Mouse (Mus musculus) limb, embryonic 11.5 days (tissue): Measurements from ENCODE around the gene Kpna7. TPM values are rescaled to one million over a fixed set of nuclear protein-coding genes. Genes with fewer than 3 reads are reported as not detected.

ENCODE experiments used
- ATAC-seq: fragments of 200-750 bp; cut with Nextera tagmentation; 2 replicates; pipeline ENCODE4 v1.8.0; 2017; ENCODE audit warnings: low read depth; ENCODE audit not compliant: insufficient number of reproducible peaks, low FRiP score, low TSS enrichment
- DNase-seq: peaks from one replicate; pipeline ENCODE4 v3.0.0-alpha.2; 2015; ENCODE audit warnings: low spot score
- H3K27ac ChIP-seq: fragments of 300-500 bp; sonication (generic); replicated peaks from 2 replicates; pipeline ENCODE4 v1.5.1; 2014; ENCODE audit warnings: low read depth, mild to moderate bottlenecking, low read length
- H3K27me3 ChIP-seq: fragments of 300-500 bp; sonication (generic); 2 replicates; pipeline ENCODE4 v1.6.1; 2014; ENCODE audit warnings: mild to moderate bottlenecking, low read length, mixed read lengths; ENCODE audit not compliant: control insufficient read depth, insufficient read depth
- H3K36me3 ChIP-seq: fragments of 300-500 bp; sonication (generic); 2 replicates; pipeline ENCODE4 v1.6.1; 2014; ENCODE audit warnings: mild to moderate bottlenecking, low read length, moderate library complexity, mixed read lengths; ENCODE audit not compliant: control insufficient read depth, insufficient read depth
- H3K4me1 ChIP-seq: fragments of 300-500 bp; sonication (generic); 2 replicates; pipeline ENCODE4 v1.6.1; 2014; ENCODE audit warnings: low read length, mixed read lengths; ENCODE audit not compliant: control insufficient read depth, insufficient read depth
- H3K4me2 ChIP-seq: fragments of 300-500 bp; sonication (generic); 2 replicates; pipeline ENCODE4 v1.6.1; 2014; ENCODE audit warnings: low read depth, mild to moderate bottlenecking, moderate library complexity; ENCODE audit not compliant: severe bottlenecking
- H3K4me3 ChIP-seq: fragments of 300-500 bp; sonication (generic); 2 replicates; pipeline ENCODE4 v1.5.1; 2014; ENCODE audit warnings: low read depth, low read length
- H3K9ac ChIP-seq: fragments of 300-500 bp; sonication (generic); 2 replicates; pipeline ENCODE4 v1.6.1; 2014; ENCODE audit warnings: mild to moderate bottlenecking, low read length
- H3K9me3 ChIP-seq: fragments of 300-500 bp; sonication (generic); 2 replicates; pipeline ENCODE4 v1.6.1; 2016; ENCODE audit warnings: low read length; ENCODE audit not compliant: control insufficient read depth
- WGBS: fragments of 180-500 bp; shearing (Covaris S2); extraction: QIAGEN DNeasy Blood & Tissue Kit; methylation state at CpG from one replicate; pipeline ENCODE4 v1.1.7; 2014; 5-methylcytosine and 5-hydroxymethylcytosine counted together
- polyA plus RNA-seq: library from polyadenylated mRNA; unstranded; fragments of >200 nt; fragmentation: Nextera tagmentation; extraction: Ambion mirVana; gene quantifications from 2 replicates; pipeline ENCODE4 v1.2.1, GENCODE M21; 2014

Gene Kpna7
- polyA plus RNA-seq, 1 experiment from 2014 or later: 0.13 TPM

DNA sequence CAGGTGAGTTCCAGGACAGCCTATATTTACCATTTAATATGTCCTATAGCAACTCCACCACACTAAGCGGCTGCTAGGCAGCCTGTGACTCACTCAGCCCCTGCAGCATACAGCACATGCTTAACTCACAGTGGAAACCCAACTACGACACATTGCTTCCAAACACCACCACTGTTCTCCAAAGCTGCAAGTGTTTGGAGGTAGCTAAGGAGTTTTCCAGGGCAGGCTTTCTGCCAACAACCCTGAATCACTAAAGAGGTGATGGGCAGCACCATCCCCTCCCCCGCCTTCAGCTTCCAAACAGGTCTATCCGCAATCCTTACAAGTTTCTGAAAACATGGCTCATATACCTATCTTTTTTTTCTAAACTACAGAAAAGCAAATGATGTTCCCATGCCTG, 134.0 kb downstream of the Kpna7 start:
- no peaks in the 10 kb centered on the region for H3K4me1 ChIP-seq
- H3K27me3 ChIP-seq: no peaks in the 10 kb centered on the region
- ATAC-seq (no peak), DNase-seq (no peak)
- H3K36me3 ChIP-seq: no peaks in the 10 kb centered on the region
- H3K4me2 ChIP-seq: no peak overlapping the region
- no peak overlapping the region for H3K9ac ChIP-seq
- no peaks in the 10 kb centered on the region for H3K9me3 ChIP-seq
- no peak overlapping the region for H3K27ac ChIP-seq
- H3K4me3 ChIP-seq: no peak overlapping the region
- WGBS: 91% methylated on average over 4 of the region's 4 CpGs

DNA sequence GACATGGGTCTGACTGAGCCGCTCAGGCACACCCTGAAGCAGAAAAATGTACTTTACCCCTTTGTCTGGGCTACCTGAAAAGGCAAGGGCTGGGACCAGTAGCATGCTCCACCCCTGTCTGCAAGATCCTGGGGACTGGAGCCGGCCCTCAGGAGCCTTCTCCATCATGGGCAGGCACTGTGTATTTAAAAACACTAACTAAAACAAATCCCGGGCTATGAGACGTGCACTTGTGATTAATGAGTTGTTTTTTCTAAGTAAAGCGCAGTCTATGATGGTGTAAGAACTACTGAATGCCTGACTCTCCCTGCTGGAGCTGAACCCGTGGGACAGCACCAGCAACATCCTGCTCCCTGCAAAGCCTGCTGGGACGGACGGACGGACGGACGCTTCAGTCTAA, 135.4 kb downstream of the Kpna7 start:
- Histone ChIP-seq H3K9me3 (no peaks in the 10 kb centered on the region), H3K4me2 (no peak overlapping the region), H3K27ac (no peak overlapping the region), H3K4me3 (no peak overlapping the region), H3K36me3 (no peaks in the 10 kb centered on the region), H3K4me1 (no peaks in the 10 kb centered on the region), H3K9ac (no peak overlapping the region), H3K27me3 (no peaks in the 10 kb centered on the region)
- DNase-seq (no peak), ATAC-seq (no peak)
- WGBS: 71% methylated on average over 11 of the region's 11 CpGs

DNA sequence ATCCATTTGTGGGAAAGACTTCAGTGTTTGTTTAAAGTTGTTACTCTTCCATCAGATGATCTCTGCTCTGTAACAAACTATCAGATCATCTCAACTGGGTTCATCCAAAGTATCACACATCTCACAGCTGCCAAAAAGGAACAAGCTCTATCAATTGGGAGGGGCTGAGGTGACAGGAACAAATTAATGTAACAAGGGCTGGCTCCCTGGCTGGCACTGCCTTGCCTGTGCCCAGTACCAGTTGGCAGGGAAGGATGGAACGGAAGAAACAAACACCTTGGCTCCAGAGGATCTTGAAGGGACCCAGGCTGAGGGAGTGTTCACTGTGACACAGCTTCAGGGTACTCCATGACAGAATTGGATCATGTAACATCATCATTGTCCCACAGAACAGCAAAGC, 135.8 kb downstream of the Kpna7 start:
- Histone ChIP-seq H3K27ac (no peak overlapping the region), H3K36me3 (no peaks in the 10 kb centered on the region), H3K4me1 (no peaks in the 10 kb centered on the region), H3K4me3 (no peak overlapping the region), H3K27me3 (no peaks in the 10 kb centered on the region), H3K9ac (no peak overlapping the region), H3K4me2 (no peak overlapping the region), H3K9me3 (no peaks in the 10 kb centered on the region)
- DNase-seq: no peak
- 89% methylated on average over 1 of the region's 1 CpGs for WGBS
- ATAC-seq: no peak

DNA sequence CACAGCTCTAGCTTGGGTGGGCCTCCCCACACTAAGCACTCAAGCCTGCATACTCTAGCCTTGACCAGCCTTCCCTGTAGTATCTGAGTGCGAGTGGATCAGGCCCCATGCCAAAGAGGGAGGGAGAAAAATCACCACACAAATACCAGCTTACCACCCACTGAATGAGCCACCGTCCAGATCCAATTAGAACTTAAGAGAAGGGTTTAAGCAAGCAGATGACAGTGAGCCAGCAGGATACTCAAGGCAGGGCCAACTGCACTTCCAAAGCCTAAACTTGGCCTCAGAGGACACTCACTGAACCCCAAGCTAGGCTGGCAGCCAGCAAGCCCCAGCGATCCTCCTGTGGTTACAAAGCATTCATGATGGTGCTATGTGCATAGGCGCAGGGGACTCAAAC, 137.8 kb downstream of the Kpna7 start:
- H3K4me1 ChIP-seq: no peaks in the 10 kb centered on the region
- no peaks in the 10 kb centered on the region for H3K27me3 ChIP-seq
- H3K4me2 ChIP-seq: no peak overlapping the region
- no peak overlapping the region for H3K9ac ChIP-seq
- no peak overlapping the region for H3K4me3 ChIP-seq
- DNase-seq (no peak), ATAC-seq (no peak)
- no peaks in the 10 kb centered on the region for H3K36me3 ChIP-seq
- 91% methylated on average over 4 of the region's 4 CpGs for WGBS
- no peaks in the 10 kb centered on the region for H3K9me3 ChIP-seq
- H3K27ac ChIP-seq: no peak overlapping the region

DNA sequence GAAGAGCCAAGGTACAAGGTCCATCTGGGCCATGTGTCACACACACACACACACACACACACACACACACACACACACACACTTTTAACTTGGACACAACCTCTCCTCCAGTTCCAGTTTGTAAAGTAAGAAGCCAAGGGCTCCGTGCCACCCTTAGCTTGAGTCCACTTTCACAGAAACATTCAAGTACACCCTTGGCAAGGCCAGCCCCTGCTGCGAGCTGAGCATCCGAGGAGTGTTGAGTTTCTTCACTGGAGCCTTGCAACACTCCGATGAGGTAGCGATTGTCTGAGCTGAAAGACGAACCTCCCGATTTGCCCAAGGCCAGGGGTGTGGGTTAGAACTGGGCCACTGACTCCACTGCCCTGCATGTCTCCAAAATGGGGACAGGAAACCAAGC, 138.9 kb downstream of the Kpna7 start:
- WGBS: 88% methylated on average over 7 of the region's 7 CpGs
- H3K4me1 ChIP-seq: no peaks in the 10 kb centered on the region
- H3K9ac ChIP-seq: no peak overlapping the region
- no peaks in the 10 kb centered on the region for H3K9me3 ChIP-seq
- no peaks in the 10 kb centered on the region for H3K27me3 ChIP-seq
- DNase-seq (no peak), ATAC-seq (no peak)
- H3K36me3 ChIP-seq: no peaks in the 10 kb centered on the region
- no peak overlapping the region for H3K27ac ChIP-seq
- no peak overlapping the region for H3K4me3 ChIP-seq
- H3K4me2 ChIP-seq: no peak overlapping the region

GRCm38 (mm10) chr5:144944370-144944769, 139.5 kb downstream of the Kpna7 start:
- Histone ChIP-seq H3K27me3 (no peaks in the 10 kb centered on the region), H3K9ac (no peak overlapping the region), H3K27ac (no peak overlapping the region), H3K4me3 (no peak overlapping the region), H3K36me3 (no peaks in the 10 kb centered on the region), H3K4me1 (no peaks in the 10 kb centered on the region), H3K9me3 (no peaks in the 10 kb centered on the region), H3K4me2 (no peak overlapping the region)
- WGBS: 87% methylated on average over 4 of the region's 4 CpGs
- ATAC-seq (no peak), DNase-seq (no peak)

DNA sequence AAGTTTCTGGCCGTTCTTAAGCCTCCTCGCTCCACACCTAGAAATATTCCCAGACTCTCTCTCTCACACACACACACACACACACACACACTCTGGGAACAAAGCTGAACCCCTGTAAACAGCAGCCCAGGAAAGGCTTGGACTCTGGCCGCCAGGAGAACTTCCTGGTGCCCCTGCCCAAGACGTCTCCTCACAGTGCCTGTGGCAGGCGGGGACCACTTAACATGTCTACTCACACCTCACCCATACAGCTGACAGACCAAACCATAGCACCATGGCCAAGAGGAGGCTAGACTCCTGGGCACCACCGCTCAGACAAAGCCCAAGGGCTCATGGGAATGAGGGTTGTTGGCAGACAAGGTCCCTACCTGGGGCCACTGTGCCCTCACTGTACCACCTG, 140.5 kb downstream of the Kpna7 start:
- Histone ChIP-seq H3K4me3 (no peak overlapping the region), H3K27ac (no peak overlapping the region)

DNA sequence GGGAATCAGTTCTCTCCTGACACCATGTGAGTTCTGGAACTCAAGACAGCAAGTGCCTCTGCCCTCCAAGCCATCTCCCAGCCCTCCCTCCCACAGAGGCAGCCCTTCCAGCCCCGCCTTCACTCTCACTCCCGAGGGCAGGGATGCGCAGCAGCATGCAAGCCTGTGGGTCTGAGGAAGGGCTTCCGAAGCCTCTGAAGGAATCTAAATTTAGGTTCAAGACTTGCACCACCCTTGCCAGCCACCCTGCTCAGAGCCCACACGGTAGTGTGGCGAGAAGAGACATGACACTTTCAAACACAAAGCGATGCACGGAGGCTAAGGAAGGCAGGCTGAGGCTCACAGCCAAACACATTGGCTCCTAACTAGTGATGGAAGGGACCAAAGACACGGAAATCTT, 141.4 kb downstream of the Kpna7 start:
- no peak overlapping the region for H3K9ac ChIP-seq
- H3K36me3 ChIP-seq: no peaks in the 10 kb centered on the region
- no peak overlapping the region for H3K4me2 ChIP-seq
- ATAC-seq: no peak
- H3K27ac ChIP-seq: no peak overlapping the region
- no peaks in the 10 kb centered on the region for H3K4me1 ChIP-seq
- no peak overlapping the region for H3K4me3 ChIP-seq
- no peak for DNase-seq
- H3K27me3 ChIP-seq: no peaks in the 10 kb centered on the region
- WGBS: 69% methylated on average over 9 of the region's 9 CpGs
- no peaks in the 10 kb centered on the region for H3K9me3 ChIP-seq

More for the DNA sequence above, 140.5 kb downstream of the Kpna7 start:
- DNase-seq (no peak), ATAC-seq (no peak)
- H3K9me3 ChIP-seq: no peaks in the 10 kb centered on the region
- no peak overlapping the region for H3K4me2 ChIP-seq
- H3K36me3 ChIP-seq: no peaks in the 10 kb centered on the region
- no peak overlapping the region for H3K9ac ChIP-seq
- 84% methylated on average over 6 of the region's 6 CpGs for WGBS
- H3K27me3 ChIP-seq: no peaks in the 10 kb centered on the region
- H3K4me1 ChIP-seq: no peaks in the 10 kb centered on the region

GRCm38 (mm10) chr5:144940904-144941303, 142.9 kb downstream of the Kpna7 start:
- no peaks in the 10 kb centered on the region for H3K36me3 ChIP-seq
- H3K9ac ChIP-seq: no peak overlapping the region
- no peak for DNase-seq
- no peak overlapping the region for H3K27ac ChIP-seq
- H3K4me2 ChIP-seq: no peak overlapping the region
- no peaks in the 10 kb centered on the region for H3K9me3 ChIP-seq
- 79% methylated on average over 3 of the region's 3 CpGs for WGBS
- no peak overlapping the region for H3K4me3 ChIP-seq
- no peak for ATAC-seq
- H3K27me3 ChIP-seq: no peaks in the 10 kb centered on the region
- no peaks in the 10 kb centered on the region for H3K4me1 ChIP-seq
